Mouse (Mus musculus) intestine, embryonic 15.5 days (tissue): Measurements from ENCODE around the gene Stk4. TPM values are rescaled to one million over a fixed set of nuclear protein-coding genes. Genes with fewer than 3 reads are reported as not detected.

Experiments
- ATAC-seq: fragments of 200-750 bp; cut with Nextera tagmentation; 2 replicates; pipeline ENCODE4 v1.8.0; 2017; ENCODE audit warnings: moderate TSS enrichment, moderate library complexity
- H3K27ac ChIP-seq: fragments of 300-500 bp; sonication (generic); 2 replicates; pipeline ENCODE4 v1.5.1; 2015; ENCODE audit warnings: mild to moderate bottlenecking, inconsistent platforms
- H3K27me3 ChIP-seq: fragments of 300-500 bp; sonication (generic); replicated peaks from 2 replicates; pipeline ENCODE4 v1.6.1; 2015; ENCODE audit warnings: inconsistent platforms
- H3K36me3 ChIP-seq: fragments of 300-500 bp; sonication (generic); 2 replicates; pipeline ENCODE4 v1.6.1; 2015; ENCODE audit warnings: inconsistent platforms
- H3K4me1 ChIP-seq: fragments of 300-500 bp; sonication (generic); replicated peaks from 2 replicates; pipeline ENCODE4 v1.6.1; 2015; ENCODE audit warnings: inconsistent platforms
- H3K4me2 ChIP-seq: fragments of 300-500 bp; sonication (generic); replicated peaks from 2 replicates; pipeline ENCODE4 v1.6.1; 2015; ENCODE audit warnings: mild to moderate bottlenecking, inconsistent platforms
- H3K4me3 ChIP-seq: fragments of 300-500 bp; sonication (generic); replicated peaks from 2 replicates; pipeline ENCODE4 v1.5.1; 2015; ENCODE audit warnings: inconsistent platforms
- H3K9ac ChIP-seq: fragments of 300-500 bp; sonication (generic); 2 replicates; pipeline ENCODE4 v1.6.1; 2015; ENCODE audit warnings: inconsistent platforms
- H3K9me3 ChIP-seq: fragments of 300-500 bp; sonication (generic); 2 replicates; pipeline ENCODE4 v1.6.1; 2016; ENCODE audit warnings: inconsistent platforms
- WGBS: fragments of 180-500 bp; shearing (Covaris S2); methylation state at CpG from one replicate; pipeline ENCODE4 v1.1.7; 2015; 5-methylcytosine and 5-hydroxymethylcytosine counted together
- polyA plus RNA-seq: library from polyadenylated mRNA; unstranded; fragments of >200 nt; fragmentation: Nextera tagmentation; extraction: Ambion mirVana; gene quantifications from 2 replicates; pipeline ENCODE4 v1.2.1, GENCODE M21; 2015

Gene Stk4
- polyA plus RNA-seq, 1 experiment from 2014 or later = 19.9 TPM

DNA sequence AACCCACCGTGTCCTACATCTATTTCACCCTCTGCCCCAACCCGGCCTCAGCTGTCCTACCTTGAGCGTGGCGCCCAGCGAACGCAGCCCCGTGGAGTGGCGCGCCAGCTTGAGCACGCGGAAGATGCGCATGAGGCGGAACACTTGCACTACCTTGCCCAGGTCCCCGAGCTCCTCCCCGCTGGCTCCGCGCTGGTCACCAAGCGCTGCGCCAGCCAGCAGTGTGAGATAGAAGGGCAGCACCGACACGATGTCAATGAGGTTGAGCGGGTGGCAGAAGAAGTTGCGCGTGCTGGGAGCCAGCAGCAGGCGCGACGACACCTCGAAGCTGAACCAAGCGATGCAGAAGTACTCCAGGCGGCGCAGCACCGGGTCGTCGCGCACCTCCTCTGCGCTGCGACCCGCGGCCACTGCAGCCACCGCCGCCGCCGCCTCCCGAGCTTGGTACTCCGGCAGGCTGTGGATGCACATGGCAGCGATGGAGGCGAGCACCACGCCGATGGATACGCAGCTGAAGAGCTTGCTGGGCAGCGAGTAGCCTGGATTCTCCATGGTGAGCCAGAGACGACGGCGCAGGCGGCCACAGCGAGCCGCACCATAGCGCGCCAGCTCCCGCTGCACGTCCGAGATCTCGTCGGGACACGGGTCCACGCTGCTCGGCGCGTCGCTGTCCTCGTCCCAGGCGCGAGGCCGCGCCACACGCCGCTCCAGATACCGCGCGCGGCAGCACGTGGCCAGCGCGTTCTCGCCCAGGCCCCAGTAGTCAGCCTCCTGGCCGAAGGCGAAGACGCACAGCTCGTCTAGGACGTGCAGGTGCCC, 97.8 kb downstream of the Stk4 start:
- ATAC-seq = peak; percentile 32; the same call in 1 of the 2 replicates
- 12% methylated on average over 90 of the region's 90 CpGs for WGBS
- no peak overlapping the region for H3K9ac ChIP-seq
- no peaks in the 10 kb centered on the region for H3K9me3 ChIP-seq
- peak overlapping the region; percentile 31 for H3K4me3 ChIP-seq
- peak overlapping the region; percentile 61 for H3K4me2 ChIP-seq
- H3K4me1 ChIP-seq = peaks cover 17% of the 10 kb centered on the region
- no peaks in the 10 kb centered on the region for H3K36me3 ChIP-seq
- peaks cover 60% of the 10 kb centered on the region for H3K27me3 ChIP-seq
- no peak overlapping the region for H3K27ac ChIP-seq

DNA sequence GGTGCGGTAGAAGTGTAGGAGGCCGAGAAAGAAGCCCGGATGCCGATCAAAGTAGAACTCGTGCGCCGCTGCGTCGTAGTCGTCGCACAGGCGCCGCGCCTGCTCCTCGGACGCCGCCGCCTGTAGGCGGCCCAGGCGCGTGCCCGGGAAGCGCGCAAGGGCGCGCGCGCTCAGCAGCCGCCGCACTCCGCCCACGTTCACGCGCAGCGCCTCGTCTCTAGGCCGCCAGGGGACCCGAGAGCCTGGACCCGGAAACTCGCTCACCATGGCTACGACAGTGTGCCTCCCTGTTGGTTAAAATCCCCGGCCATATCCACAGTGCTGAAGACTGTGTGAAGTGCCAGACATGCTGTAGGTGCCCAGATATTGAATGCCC, 98.4 kb downstream of the Stk4 start:
- no peaks in the 10 kb centered on the region for H3K36me3 ChIP-seq
- peaks cover 60% of the 10 kb centered on the region for H3K27me3 ChIP-seq
- 15% methylated on average over 42 of the region's 42 CpGs for WGBS
- no peak overlapping the region for H3K27ac ChIP-seq
- ATAC-seq = peak; percentile 47; the same call in 1 of the 2 replicates
- no peaks in the 10 kb centered on the region for H3K9me3 ChIP-seq
- H3K4me3 ChIP-seq = peak overlapping the region; percentile 31
- peak overlapping the region; percentile 61 for H3K4me2 ChIP-seq
- H3K9ac ChIP-seq = no peak overlapping the region
- H3K4me1 ChIP-seq = peaks cover 17% of the 10 kb centered on the region

DNA sequence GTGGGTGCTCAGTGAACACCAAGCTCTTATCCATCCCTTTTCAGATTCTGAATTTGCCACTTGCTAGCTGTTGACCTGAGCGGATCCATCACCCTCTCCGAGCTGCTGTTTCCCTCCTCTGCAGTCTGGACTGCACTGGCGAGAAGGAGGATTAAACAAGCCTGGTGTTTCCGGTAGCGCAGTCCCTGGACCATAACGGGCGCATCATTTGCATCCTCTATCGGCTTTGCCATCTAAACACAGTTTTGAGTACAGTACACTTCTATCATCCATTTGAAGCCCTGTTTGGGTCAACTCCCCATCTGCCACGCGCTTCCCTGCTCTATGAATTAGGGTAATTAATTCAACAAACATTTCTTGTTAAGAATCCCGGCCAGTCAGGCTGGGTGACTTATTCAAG, 100.2 kb downstream of the Stk4 start:
- 0 out of 2 replicates have a peak overlapping the region, but pooled peaks have one; percentile 36 for H3K4me3 ChIP-seq
- no peaks in the 10 kb centered on the region for H3K9me3 ChIP-seq
- no peak overlapping the region for H3K9ac ChIP-seq
- peaks cover 63% of the 10 kb centered on the region for H3K27me3 ChIP-seq
- H3K4me2 ChIP-seq = peak overlapping the region; percentile 72
- 5% methylated on average over 11 of the region's 11 CpGs for WGBS
- H3K27ac ChIP-seq = no peak overlapping the region
- no peaks in the 10 kb centered on the region for H3K36me3 ChIP-seq
- ATAC-seq = no peak
- H3K4me1 ChIP-seq = peaks cover 20% of the 10 kb centered on the region

DNA sequence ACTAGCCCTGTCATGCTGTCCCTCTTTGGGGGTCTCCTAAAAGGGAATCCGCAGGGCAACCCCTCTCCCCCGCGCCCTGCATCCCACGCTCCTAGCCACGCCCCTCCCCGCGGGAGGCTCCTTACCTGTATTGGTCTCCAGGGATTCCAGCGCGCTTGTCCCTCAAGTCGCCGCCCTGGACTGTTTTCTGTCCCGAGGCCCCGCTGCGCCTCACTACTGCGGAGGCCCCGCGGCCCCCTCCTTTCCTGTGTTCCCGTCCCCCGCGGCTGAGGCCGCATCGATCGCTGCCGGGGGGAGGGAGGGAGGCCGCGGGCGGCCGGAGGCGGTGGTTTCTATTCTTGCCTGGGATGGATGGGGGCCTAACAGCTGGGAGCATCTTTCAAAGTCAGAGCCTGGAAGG, 100.8 kb downstream of the Stk4 start, which contains the start of gene Kcns1:
Gene Kcns1, minus strand, starts transcription at position 212 of the 400 bp plus-strand sequence.
- H3K4me1 ChIP-seq = peaks cover 20% of the 10 kb centered on the region
- WGBS = 2% methylated on average over 25 of the region's 29 CpGs
- no peaks in the 10 kb centered on the region for H3K36me3 ChIP-seq
- H3K4me3 ChIP-seq = peak within 1 kb of the TSS; percentile 36
- peaks cover 63% of the 10 kb centered on the region for H3K27me3 ChIP-seq
- no peaks in the 10 kb centered on the region for H3K9me3 ChIP-seq
- H3K4me2 ChIP-seq = peak within 1 kb of the TSS; percentile 72
- 0 out of 2 replicates have a peak within 1 kb of the TSS, but pooled peaks have one; percentile 28 for H3K9ac ChIP-seq
- H3K27ac ChIP-seq = no peak within 1 kb of the TSS
- no peak for ATAC-seq

DNA sequence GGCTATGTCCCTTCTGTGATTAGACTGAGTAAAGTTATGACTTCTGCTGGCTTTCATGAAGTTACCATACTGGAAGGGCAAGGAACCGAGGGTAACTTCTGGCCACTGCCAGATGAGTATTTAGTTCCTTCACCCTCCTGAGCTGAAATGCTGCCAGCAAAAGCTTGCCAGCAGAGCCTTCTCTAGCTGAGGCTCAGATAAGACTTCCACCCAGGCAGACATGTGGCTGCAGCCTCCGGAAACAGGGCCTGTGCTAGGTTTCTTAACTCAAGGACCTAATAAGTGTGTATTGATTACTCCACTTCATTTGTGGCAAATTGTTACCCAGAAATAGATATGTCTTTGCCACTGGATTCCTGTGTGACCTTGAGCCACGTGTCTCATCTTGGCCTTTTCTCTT, 103.3 kb downstream of the Stk4 start:
- no peaks in the 10 kb centered on the region for H3K36me3 ChIP-seq
- H3K9ac ChIP-seq = no peak overlapping the region
- H3K4me3 ChIP-seq = no peak overlapping the region
- no peak for ATAC-seq
- H3K4me1 ChIP-seq = peaks cover 14% of the 10 kb centered on the region
- WGBS = 65% methylated on average over 3 of the region's 3 CpGs
- H3K9me3 ChIP-seq = no peaks in the 10 kb centered on the region
- H3K27ac ChIP-seq = no peak overlapping the region
- H3K27me3 ChIP-seq = peaks cover 45% of the 10 kb centered on the region
- no peak overlapping the region for H3K4me2 ChIP-seq

DNA sequence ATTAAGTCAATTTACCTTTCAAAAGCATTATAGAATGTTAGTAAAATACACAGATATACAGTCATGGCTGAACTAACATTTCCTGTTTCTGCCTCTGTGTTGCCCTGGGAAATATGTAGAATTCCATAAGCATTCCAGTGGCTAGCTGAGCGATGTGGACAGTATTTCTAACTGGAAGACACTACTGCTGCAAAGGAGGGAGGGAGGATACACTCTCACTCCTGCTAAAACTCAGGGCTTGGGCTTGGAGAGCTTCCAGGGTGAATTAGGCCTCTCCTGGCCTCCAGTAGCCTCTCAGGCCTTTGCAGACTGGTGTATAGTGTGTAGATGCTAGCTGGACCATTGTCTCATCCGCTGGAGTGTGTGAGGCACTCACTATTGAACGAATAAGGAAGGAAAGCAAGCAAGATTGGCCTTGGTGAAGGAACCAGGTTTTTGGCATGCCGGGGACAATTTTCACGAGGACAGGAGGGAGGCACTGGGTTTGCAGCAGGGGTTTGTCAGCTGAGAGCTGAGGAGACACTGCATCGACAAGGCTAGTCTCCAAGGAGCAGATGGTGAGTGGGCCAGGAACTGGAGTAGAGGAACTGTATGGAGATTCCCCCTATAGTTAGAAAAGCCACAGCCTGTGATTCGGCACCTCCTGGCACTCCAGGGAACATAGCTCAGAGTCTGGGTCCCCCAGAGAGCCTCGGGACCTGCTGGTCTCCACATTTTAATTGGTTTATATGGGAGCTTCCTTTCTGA, 104.7 kb downstream of the Stk4 start:
- no peak for ATAC-seq
- Histone ChIP-seq H3K9me3 (no peaks in the 10 kb centered on the region), H3K36me3 (no peaks in the 10 kb centered on the region), H3K4me3 (no peak overlapping the region), H3K27ac (no peak overlapping the region), H3K4me1 (peaks cover 10% of the 10 kb centered on the region), H3K27me3 (peaks cover 32% of the 10 kb centered on the region), H3K4me2 (no peak overlapping the region), H3K9ac (no peak overlapping the region)
- WGBS = 67% methylated on average over 8 of the region's 8 CpGs

DNA sequence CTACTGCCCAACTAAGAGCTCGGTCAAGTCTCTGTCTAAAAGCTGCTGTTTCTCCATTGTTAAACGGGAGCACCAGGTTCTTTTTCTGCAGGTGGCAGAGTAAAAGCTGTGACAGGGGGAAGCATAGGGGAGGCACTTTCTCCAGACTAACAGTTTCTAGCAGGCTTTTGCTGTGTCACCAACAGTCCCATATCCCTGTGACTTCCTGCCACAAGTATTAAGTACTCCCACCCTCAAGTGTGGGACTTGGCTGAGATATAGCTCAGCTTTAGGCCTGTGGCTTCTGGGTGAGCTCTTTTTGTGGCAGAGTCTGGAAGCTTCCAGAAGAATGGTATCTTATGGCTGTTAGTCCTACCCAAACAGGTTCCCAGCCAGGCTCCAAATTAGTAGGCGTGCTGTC, 105.7 kb downstream of the Stk4 start:
- peaks cover 22% of the 10 kb centered on the region for H3K27me3 ChIP-seq
- no peaks in the 10 kb centered on the region for H3K36me3 ChIP-seq
- whole genome bisulfite sequencing = 87% methylated on average over 3 of the region's 3 CpGs
- no peak for ATAC-seq
- H3K9ac ChIP-seq = no peak overlapping the region
- H3K4me1 ChIP-seq = peaks cover 6% of the 10 kb centered on the region
- no peak overlapping the region for H3K4me3 ChIP-seq
- no peak overlapping the region for H3K4me2 ChIP-seq
- no peak overlapping the region for H3K27ac ChIP-seq
- no peaks in the 10 kb centered on the region for H3K9me3 ChIP-seq

DNA sequence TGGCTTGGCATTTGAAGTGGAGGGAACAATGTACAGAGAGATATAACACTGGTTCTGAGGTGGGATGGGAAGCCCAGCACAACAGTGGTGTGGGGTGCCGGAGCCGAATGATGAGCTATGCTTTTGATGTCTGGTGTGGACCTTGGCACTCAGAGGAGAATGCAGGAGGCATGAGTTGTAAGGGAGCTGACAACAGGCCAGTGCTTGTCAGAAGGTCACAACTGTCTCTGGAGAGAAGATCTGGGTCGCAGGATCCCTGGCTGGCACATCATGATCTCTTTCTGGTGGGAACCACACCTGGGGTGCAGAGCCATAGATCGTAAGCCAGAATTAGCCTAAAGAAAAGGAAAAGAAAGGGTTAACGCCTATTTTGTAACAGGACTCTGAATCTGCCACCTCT, 107.7 kb downstream of the Stk4 start:
- Histone ChIP-seq H3K9me3 (no peaks in the 10 kb centered on the region), H3K27ac (no peak overlapping the region), H3K36me3 (no peaks in the 10 kb centered on the region), H3K9ac (no peak overlapping the region), H3K4me1 (0 out of 2 replicates have a peak, but pooled peaks cover 3% of the 10 kb centered on the region), H3K27me3 (peaks cover 10% of the 10 kb centered on the region; the same call in 1 of the 2 replicates), H3K4me2 (no peak overlapping the region), H3K4me3 (no peak overlapping the region)
- ATAC-seq = no peak
- WGBS = 84% methylated on average over 5 of the region's 5 CpGs

DNA sequence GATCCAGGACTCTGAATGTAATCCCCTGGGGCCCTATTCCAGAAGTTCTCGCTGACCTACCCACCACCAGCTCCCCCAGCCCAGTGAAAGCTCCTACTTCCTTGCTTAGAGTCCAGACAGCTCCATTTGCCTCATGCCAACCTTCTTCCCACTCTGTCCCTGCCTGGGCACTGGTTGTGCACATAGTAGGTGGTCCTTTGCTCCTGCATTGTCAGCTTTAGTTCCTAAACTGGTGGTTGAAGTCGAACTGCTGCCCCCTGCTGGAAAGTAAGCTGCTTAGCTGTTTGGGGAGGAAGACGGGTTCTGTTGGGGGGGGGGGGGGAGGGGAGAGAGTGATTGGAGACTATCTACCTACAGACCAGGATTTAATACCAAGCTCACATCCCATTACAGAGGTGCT, 110.0 kb downstream of the Stk4 start:
- H3K36me3 ChIP-seq = no peaks in the 10 kb centered on the region
- H3K4me3 ChIP-seq = no peak overlapping the region
- peaks cover 6% of the 10 kb centered on the region; the same call in 1 of the 2 replicates for H3K27me3 ChIP-seq
- H3K4me2 ChIP-seq = no peak overlapping the region
- ATAC-seq = no peak
- no peaks in the 10 kb centered on the region for H3K4me1 ChIP-seq
- H3K9me3 ChIP-seq = no peaks in the 10 kb centered on the region
- no peak overlapping the region for H3K9ac ChIP-seq
- WGBS = 51% methylated on average over 3 of the region's 3 CpGs
- H3K27ac ChIP-seq = no peak overlapping the region

DNA sequence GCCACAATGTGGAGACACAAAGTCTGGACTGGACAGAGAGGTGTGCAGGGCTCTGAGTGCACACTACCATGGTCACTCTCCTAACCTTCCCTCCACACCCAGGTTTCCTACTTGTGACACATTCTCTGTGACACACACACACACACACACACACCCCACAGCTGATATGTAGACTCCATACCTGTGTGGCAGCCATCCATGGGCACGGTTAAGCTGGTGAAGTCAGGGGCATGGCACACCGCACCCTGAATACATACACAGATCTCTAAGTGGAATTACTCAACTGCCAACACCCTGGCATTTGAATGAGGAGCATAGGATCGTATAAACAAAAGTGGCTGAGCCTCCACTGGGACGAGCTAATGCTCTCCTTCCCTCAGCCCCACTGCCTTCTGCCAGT, 110.6 kb downstream of the Stk4 start:
- 77% methylated on average over 4 of the region's 4 CpGs for WGBS
- Histone ChIP-seq H3K9ac (no peak overlapping the region), H3K4me1 (no peaks in the 10 kb centered on the region), H3K4me2 (no peak overlapping the region), H3K4me3 (no peak overlapping the region), H3K27me3 (peaks cover 6% of the 10 kb centered on the region; the same call in 1 of the 2 replicates), H3K27ac (no peak overlapping the region), H3K36me3 (no peaks in the 10 kb centered on the region), H3K9me3 (no peaks in the 10 kb centered on the region)
- ATAC-seq = no peak

DNA sequence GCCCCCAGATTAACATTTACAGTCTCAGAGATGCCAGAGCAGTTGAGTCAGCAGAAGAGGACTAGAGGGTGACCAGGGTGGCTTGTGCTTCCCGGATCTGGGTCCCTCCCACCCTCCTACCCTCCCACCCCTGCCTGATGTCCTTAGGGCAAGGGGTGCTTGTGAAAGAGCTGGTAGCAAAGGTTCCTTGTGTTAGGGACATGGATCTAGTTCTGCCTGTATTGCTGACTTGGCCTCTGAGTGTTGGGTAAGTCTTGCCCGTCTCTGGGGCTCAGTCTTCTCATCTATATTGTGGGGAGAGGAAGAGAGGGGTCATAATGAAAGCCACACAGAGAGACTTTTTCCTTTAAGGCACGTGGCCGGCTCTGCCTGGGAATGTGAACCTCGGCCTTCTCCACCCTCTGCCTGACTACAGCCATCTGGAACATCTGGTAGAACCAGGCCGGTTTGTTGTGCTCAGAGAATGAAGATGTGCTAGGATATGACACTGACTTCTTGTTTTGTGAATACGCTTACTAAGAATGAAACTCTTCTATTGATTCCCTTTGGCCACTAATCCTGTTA, 112.7 kb downstream of the Stk4 start, which contains the start of gene Wfdc5:
Gene Wfdc5, minus strand, starts transcription at position 51 of the 564 bp plus-strand sequence.
- no peaks in the 10 kb centered on the region for H3K9me3 ChIP-seq
- H3K4me1 ChIP-seq = no peaks in the 10 kb centered on the region
- H3K27me3 ChIP-seq = peaks cover 6% of the 10 kb centered on the region; the same call in 1 of the 2 replicates
- H3K4me2 ChIP-seq = no peak within 1 kb of the TSS
- no peak within 1 kb of the TSS for H3K27ac ChIP-seq
- WGBS = 71% methylated on average over 7 of the region's 7 CpGs
- H3K4me3 ChIP-seq = no peak within 1 kb of the TSS
- no peak within 1 kb of the TSS for H3K9ac ChIP-seq
- H3K36me3 ChIP-seq = no peaks in the 10 kb centered on the region
- ATAC-seq = no peak

DNA sequence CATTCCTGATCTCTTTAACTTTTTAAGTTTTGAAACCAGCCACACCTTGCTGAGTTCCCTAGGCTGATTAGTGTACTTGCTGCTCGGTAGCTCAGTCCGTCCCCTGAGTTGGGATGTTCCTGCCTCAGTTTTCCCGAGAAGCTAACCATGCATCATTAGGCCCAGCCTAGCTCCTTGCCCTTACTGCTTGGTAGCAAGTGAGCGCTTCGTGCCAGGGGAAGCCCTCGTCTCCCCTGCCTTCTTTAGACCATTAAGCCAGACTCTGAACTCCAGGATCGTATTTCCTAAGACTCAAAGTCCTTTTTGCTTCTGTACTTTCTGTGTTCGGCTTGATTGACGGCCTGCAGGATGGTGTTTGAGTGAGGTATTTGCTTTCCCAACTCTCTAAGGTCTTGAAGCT, 113.2 kb downstream of the Stk4 start:
- Histone ChIP-seq H3K4me3 (no peak overlapping the region), H3K9ac (no peak overlapping the region), H3K4me2 (no peak overlapping the region), H3K36me3 (no peaks in the 10 kb centered on the region), H3K27me3 (peaks cover 1% of the 10 kb centered on the region; the same call in 1 of the 2 replicates), H3K9me3 (no peaks in the 10 kb centered on the region), H3K4me1 (no peaks in the 10 kb centered on the region), H3K27ac (no peak overlapping the region)
- ATAC-seq = peak; percentile 49; the same call in 1 of the 2 replicates
- 68% methylated on average over 9 of the region's 9 CpGs for WGBS
